Mouse (Mus musculus) small intestine, adult 2 months (tissue): ENCODE measurements around the gene Strn4.

ENCODE experiments used
- CTCF ChIP-seq: fragments of 200-500 bp; IDR thresholded peaks from 2 replicates; pipeline ENCODE4 v1.5.1; 2012; ENCODE audit warnings: low read depth, mild to moderate bottlenecking, control low read depth, inconsistent platforms, low read length, moderate library complexity, mixed read lengths; ENCODE audit not compliant: insufficient replicate concordance, insufficient read length; ENCODE audit errors: extremely low read depth
- POLR2A ChIP-seq: fragments of 200-500 bp; IDR thresholded peaks from 2 replicates; pipeline ENCODE4 v1.6.1; 2012; ENCODE audit warnings: low read depth, mild to moderate bottlenecking, control low read depth, inconsistent platforms, low read length, moderate library complexity

GRCm38 (mm10) chr7:16784498-16784976 lies 31.2 kb upstream of the Strn4 start:
- 0 out of 2 replicates have a peak, but pooled peaks have one; percentile 16 for TF ChIP-seq POLR2A
- TF ChIP-seq CTCF, result no peak
